Mouse (Mus musculus) intestine, postnatal 0 days (tissue): ENCODE data around the gene Haus4. TPM values are rescaled to one million over a fixed set of nuclear protein-coding genes. Genes with fewer than 3 reads are reported as not detected.
A peak's percentile ranks its signal among the peaks of the same experiment; 100 is the strongest.

Source experiments
- ATAC-seq: fragments of 200-750 bp; cut with Nextera tagmentation; 2 replicates; pipeline ENCODE4 v1.8.0; 2017; ENCODE audit warnings: mild to moderate bottlenecking, moderate TSS enrichment, moderate library complexity
- H3K27ac ChIP-seq: fragments of 300-500 bp; sonication (generic); 2 replicates; pipeline ENCODE4 v1.5.1; 2014; ENCODE audit warnings: mild to moderate bottlenecking, low read depth, low read length, moderate library complexity
- H3K27me3 ChIP-seq: fragments of 300-500 bp; sonication (generic); replicated peaks from 2 replicates; pipeline ENCODE4 v1.6.1; 2014; ENCODE audit warnings: low read length, mixed read lengths; ENCODE audit not compliant: control insufficient read depth, insufficient read depth
- H3K36me3 ChIP-seq: fragments of 300-500 bp; sonication (generic); 2 replicates; pipeline ENCODE4 v1.6.1; 2014; ENCODE audit warnings: mild to moderate bottlenecking, moderate library complexity; ENCODE audit not compliant: control insufficient read depth, insufficient read depth
- H3K4me1 ChIP-seq: fragments of 300-500 bp; sonication (generic); replicated peaks from 2 replicates; pipeline ENCODE4 v1.6.1; 2014; ENCODE audit warnings: antibody characterized with exemption, low read length, mixed read lengths; ENCODE audit not compliant: control insufficient read depth, insufficient read depth
- H3K4me2 ChIP-seq: fragments of 300-500 bp; sonication (generic); replicated peaks from 2 replicates; pipeline ENCODE4 v1.6.1; 2014; ENCODE audit warnings: low read depth, mild to moderate bottlenecking, moderate library complexity
- H3K4me3 ChIP-seq: fragments of 300-500 bp; sonication (generic); 2 replicates; pipeline ENCODE4 v1.5.1; 2014; ENCODE audit warnings: low read depth, low read length
- H3K9ac ChIP-seq: fragments of 300-500 bp; sonication (generic); 2 replicates; pipeline ENCODE4 v1.6.1; 2014; ENCODE audit warnings: mild to moderate bottlenecking, low read depth, low read length
- H3K9me3 ChIP-seq: fragments of 300-500 bp; sonication (generic); 2 replicates; pipeline ENCODE4 v1.6.1; 2016; ENCODE audit warnings: mixed run types; ENCODE audit not compliant: control insufficient read depth
- CTCF ChIP-seq: sonication (generic); IDR thresholded peaks from 2 replicates; pipeline ENCODE4 v1.5.1; 2016; ENCODE audit warnings: low read depth, mild to moderate bottlenecking, control low read depth, antibody characterized with exemption, moderate library complexity
- WGBS: fragments of 180-500 bp; shearing (Covaris S2); extraction: QIAGEN DNeasy Blood & Tissue Kit; methylation state at CpG from one replicate; pipeline ENCODE4 v1.1.7; 2014; 5-methylcytosine and 5-hydroxymethylcytosine counted together
- polyA plus RNA-seq: library from polyadenylated mRNA; unstranded; fragments of >200 nt; fragmentation: Nextera tagmentation; extraction: Ambion mirVana; gene quantifications from 2 replicates; pipeline ENCODE4 v1.2.1, GENCODE M21; 2015

The Haus4 gene
- 28.2 and 29.4 TPM in 2 replicates for polyA plus RNA-seq

GRCm38 (mm10) chr14:54553975-54554769 is at the start of gene Haus4:
TSS of gene Haus4 (minus strand) at chr14:54554616.
- Histone ChIP-seq H3K27me3 (no peaks in the 10 kb centered on the region), H3K4me3 (peak within 1 kb of the TSS; percentile 57), H3K36me3 (peaks cover 9% of the 10 kb centered on the region; the same call in 1 of the 2 replicates), H3K27ac (peak within 1 kb of the TSS; percentile 75), H3K9me3 (no peaks in the 10 kb centered on the region), H3K4me1 (no peaks in the 10 kb centered on the region), H3K9ac (peak within 1 kb of the TSS; percentile 72), H3K4me2 (peak within 1 kb of the TSS; percentile 94)
- peak; percentile 84 for TF ChIP-seq CTCF
- peak; percentile 97 for ATAC-seq
- under 1% methylated on average over 76 of the region's 76 CpGs for WGBS

- WGBS = 84% methylated on average over 8 of the region's 8 CpGs
- peak overlapping the region; percentile 64 for H3K4me2 ChIP-seq
- H3K27ac ChIP-seq = peak overlapping the region; percentile 94; the same call in 1 of the 2 replicates
- H3K4me3 ChIP-seq = peak overlapping the region; percentile 63
- no peak for ATAC-seq
- no peak for TF ChIP-seq CTCF
- H3K27me3 ChIP-seq = no peaks in the 10 kb centered on the region
- no peaks in the 10 kb centered on the region for H3K36me3 ChIP-seq
- H3K9me3 ChIP-seq = no peaks in the 10 kb centered on the region
- no peaks in the 10 kb centered on the region for H3K4me1 ChIP-seq
- no peak overlapping the region for H3K9ac ChIP-seq
Observed at GRCm38 (mm10) chr14:54603686-54604085, 49.3 kb upstream of the Haus4 start.

- Histone ChIP-seq H3K4me2 (peak overlapping the region; percentile 64), H3K4me1 (no peaks in the 10 kb centered on the region), H3K9ac (peak overlapping the region; percentile 82), H3K27ac (peak overlapping the region; percentile 94), H3K27me3 (no peaks in the 10 kb centered on the region), H3K4me3 (peak overlapping the region; percentile 63), H3K36me3 (no peaks in the 10 kb centered on the region), H3K9me3 (no peaks in the 10 kb centered on the region)
- peak; percentile 99 for ATAC-seq
- peak; percentile 39 for TF ChIP-seq CTCF
- WGBS = under 1% methylated on average over 46 of the region's 46 CpGs
Observed at GRCm38 (mm10) chr14:54603038-54603654, 48.7 kb upstream of the Haus4 start.

DNA sequence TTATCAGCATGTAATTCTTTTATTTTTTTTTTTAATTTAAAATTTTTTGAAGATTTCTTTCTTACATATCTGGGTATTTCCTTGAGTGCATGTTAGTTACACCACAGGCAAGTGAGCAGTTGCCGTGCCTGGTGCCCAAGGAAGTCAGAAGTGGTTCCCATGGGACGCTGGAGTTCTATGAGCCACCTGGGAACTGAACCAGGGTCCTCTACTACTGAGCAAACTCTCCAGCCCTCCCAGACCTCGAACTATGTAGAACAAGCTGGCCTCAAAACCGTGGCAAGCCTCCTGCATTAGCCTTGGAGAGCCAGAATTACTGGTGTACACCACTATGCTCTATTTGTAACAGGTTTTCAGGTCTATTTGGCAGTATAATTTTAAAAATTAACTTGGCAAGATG is 48.2 kb upstream of the Haus4 start:
- Histone ChIP-seq H3K4me3 (peak overlapping the region; percentile 63), H3K4me1 (no peaks in the 10 kb centered on the region), H3K4me2 (peak overlapping the region; percentile 64), H3K27ac (peak overlapping the region; percentile 94; the same call in 1 of the 2 replicates), H3K9me3 (no peaks in the 10 kb centered on the region), H3K36me3 (no peaks in the 10 kb centered on the region), H3K27me3 (no peaks in the 10 kb centered on the region), H3K9ac (peak overlapping the region; percentile 82)
- TF ChIP-seq CTCF = no peak
- ATAC-seq = no peak
- WGBS = 32% methylated on average over 4 of the region's 4 CpGs

DNA sequence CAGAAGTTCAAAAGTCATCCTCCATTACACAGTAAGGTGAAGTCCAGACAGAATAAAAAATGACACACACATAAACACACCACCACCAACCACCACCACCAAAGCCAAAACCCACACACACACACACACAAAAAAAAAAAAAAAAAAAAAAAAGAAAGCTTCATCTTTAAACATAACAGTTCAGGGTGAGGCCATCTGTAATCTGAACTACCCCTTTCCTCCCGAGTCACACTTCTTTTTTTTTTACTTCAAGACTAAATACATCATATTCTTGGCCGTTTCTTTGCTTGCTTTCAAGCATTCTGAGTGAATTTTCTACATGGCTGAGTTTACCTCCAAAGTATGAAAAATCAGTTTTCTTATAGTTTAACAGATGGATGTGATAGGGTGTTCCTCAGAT is 47.2 kb upstream of the Haus4 start:
- no peak for ATAC-seq
- WGBS = 64% methylated on average over 2 of the region's 2 CpGs
- Histone ChIP-seq H3K9me3 (no peaks in the 10 kb centered on the region), H3K4me3 (no peak overlapping the region), H3K9ac (no peak overlapping the region), H3K27me3 (no peaks in the 10 kb centered on the region), H3K4me2 (no peak overlapping the region), H3K4me1 (no peaks in the 10 kb centered on the region), H3K36me3 (no peaks in the 10 kb centered on the region), H3K27ac (no peak overlapping the region)
- no peak for TF ChIP-seq CTCF

DNA sequence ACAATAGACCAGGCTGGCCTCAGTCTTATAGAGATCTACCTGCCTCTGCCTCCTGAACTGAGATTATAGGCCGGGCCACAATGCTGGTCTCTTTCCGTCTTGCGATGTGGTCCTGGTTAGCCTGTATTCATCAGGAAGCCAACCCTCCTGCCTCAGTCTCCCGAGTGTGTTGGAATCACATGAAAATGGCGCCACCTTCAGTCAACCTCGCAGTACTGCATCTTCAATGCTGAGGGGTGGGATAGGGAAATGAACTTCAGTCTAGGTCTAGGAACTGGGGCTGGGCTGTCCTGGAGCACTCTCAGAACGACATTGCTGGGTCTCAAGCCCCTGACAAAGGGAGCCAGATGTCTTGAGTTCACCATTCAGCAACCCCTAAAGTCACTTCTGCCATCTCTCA is 42.7 kb upstream of the Haus4 start:
- Histone ChIP-seq H3K27me3 (no peaks in the 10 kb centered on the region), H3K4me2 (no peak overlapping the region), H3K36me3 (peaks cover 13% of the 10 kb centered on the region), H3K4me1 (no peaks in the 10 kb centered on the region), H3K27ac (no peak overlapping the region), H3K9me3 (no peaks in the 10 kb centered on the region), H3K4me3 (no peak overlapping the region), H3K9ac (no peak overlapping the region)
- ATAC-seq = no peak
- peak; percentile 70 for TF ChIP-seq CTCF
- 78% methylated on average over 7 of the region's 7 CpGs for WGBS
